Mouse (Mus musculus): Measurements from ENCODE around the gene Coro2b. TPM values are rescaled to one million over a fixed set of nuclear protein-coding genes. Genes with fewer than 3 reads are reported as not detected.

The Coro2b gene
- total RNA-seq (2021), result 10 to 100 TPM; 16.2 to 16.9 TPM

DNA sequence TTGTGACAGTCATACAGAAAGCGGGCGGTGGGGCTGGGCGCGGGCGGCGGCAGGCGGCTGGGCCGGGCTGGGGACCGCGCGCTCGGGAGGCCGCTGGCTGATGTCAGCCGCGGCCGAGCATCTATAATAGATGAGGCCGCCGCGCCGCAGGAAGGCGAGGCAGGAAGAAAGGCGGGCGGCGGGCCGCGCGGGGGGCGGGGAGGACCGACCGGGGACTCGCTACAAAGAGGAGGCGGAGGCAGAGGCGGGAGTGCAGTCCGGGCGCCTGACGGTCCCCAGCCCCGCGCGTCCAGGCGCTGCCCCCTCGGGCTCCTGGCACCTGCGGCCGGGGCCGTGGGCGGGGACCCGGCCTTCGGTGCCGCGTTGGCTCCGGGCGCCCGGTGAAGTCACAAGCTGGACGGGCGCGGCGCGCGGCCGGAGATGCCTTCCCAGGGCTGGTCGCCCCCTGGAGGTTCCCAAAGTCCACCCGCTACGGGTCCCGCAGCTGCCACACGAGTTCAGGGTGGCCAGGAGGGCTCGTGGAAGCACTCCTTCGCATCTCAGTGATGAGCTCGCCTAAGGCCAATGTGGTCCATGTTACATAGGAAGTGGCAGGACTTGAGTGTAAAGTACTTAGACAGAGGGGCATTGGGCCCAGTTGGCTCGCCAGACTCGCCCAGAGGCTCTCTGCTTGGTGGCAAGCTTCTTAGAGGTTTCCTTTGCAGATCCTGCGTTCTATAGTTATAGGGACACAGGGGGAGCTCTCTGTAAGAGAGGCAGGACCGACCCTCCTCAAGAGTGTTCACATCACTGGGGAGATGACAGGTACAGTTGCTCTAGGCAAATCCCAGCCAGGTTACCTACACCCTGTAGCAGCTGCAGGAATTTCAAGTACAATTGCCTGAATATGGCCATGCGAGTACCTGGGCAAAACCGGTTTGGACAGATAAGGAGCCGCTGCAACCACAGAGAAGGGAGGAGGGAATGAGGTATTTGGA, at the start of gene Coro2b:
TSS of gene Coro2b (minus strand) at position 390 of the 977 bp plus-strand sequence.
- DNase-seq, result peak; percentile 79

- no peak for DNase-seq
These were observed 40.7 kb upstream of the Coro2b start for GRCm38 (mm10) chr9:62577558-62577957.

GRCm38 (mm10) chr9:62569121-62569520, 32.3 kb upstream of the Coro2b start:
- DNase-seq, result peak; percentile 76

GRCm38 (mm10) chr9:62567818-62568217, 31.0 kb upstream of the Coro2b start:
- DNase-seq, result no peak

- no peak for DNase-seq
These were observed 25.4 kb upstream of the Coro2b start for GRCm38 (mm10) chr9:62562236-62562635.

DNA sequence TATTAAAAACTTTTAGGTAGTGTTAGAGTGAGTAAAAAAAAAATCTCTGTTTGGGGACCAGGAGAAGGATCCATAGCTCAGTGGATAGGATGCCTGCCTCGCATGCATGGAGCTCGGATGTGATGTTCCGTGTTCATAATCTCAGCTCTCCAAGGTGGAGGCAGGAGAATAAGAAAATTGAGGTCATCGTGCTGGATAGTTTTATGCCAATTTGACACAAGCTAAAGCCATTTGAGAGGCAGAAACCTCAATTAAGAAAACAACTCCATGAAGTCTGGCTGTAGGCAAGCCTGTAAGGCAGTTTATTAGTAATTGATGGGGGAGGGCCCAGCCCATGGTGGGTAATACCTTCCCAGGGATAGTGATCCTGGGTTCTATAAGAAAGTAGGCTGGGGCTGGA, 23.6 kb upstream of the Coro2b start:
- no peak for DNase-seq

DNA sequence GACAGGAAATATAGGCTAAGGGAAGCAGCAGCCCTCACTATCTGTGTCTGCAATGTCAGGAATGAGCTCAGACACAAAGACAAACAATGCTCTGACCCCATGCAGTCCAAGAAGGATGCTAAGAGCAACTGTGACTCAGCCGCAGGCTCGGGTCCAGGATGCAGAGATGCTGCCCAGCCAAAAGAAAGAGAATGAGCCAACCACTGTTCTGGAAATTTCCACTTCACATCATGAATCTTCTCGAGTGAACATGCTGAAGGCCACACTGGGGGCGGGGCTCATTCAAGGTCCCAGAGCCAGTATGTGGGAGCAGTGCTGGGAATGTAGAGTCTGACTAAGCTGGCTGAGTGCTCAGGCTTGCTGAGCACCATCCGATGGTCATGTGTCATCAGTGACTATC, 23.2 kb upstream of the Coro2b start:
- DNase-seq, result peak; percentile 84

DNA sequence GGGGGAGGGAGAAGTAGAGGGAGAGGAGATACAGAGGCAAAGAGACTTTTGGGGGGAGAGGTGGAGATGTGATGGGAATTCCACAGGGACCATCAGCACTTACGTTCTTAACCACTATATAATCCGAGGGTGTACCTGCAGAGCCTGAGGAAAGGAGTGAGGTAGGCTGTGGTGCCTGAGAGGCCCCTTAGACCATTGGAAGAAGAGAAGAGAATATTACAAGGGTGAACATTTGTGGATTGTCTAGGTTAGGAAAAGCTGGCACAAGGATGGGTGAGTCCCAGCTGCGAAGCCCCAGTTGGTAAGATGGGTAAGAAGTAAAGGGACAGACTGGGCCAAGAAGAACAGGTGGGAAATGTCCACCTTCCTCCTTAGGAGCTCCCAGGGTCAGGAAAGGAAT, 22.6 kb upstream of the Coro2b start:
- no peak for DNase-seq

- DNase-seq, result no peak
These were observed 21.2 kb upstream of the Coro2b start for GRCm38 (mm10) chr9:62558058-62558457.

- no peak for DNase-seq
These were observed 19.9 kb upstream of the Coro2b start for GRCm38 (mm10) chr9:62556748-62557147.

- peak; percentile 68 for DNase-seq
These were observed 18.5 kb upstream of the Coro2b start for GRCm38 (mm10) chr9:62555258-62555856.

DNA sequence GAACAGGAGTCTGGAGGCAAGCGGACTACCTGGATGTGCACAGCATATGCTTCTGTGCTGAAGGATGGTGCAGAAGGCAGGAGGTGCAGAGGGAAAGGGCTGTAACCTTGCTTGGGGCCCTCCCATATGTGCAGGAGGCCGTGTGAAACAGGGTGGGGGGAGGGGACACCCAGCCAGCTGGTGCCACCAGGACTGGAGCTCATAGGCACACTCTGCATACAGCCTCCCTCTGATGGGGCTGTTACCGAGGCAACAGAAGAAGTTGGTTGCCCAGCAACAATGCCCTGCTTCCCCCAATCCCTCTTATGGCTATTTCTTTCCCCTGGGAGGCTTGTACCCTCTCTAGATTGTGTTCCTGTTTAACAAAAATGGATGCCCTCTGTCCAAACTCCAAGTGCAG, 17.8 kb upstream of the Coro2b start:
- no peak for DNase-seq

DNA sequence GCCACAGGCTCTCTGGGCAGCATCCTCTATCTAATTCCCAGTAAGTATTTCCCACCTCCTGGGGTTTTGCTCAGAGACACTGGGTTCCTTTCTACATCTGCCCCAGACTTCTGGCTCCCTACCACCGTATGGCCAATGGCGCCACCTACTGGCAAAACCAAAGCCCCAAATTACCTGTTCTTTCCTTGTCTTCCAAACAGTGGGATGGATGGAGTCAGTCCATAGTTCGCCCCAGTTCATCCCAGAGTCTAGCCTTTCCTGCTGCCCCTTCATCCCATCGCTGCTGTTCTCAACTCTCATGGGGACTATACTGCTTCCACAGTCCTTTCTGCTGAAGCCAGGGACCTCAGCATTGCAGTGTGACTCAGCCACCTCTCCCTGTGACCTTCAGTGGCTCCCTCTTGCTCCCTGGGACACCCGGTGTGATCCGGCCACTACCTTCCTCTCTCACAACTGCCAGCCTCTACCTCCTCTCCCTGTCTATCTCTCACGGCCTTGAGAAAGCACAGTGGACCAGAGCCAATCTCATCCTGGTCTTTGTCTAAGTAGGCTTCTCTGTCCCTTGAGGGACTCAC, 16.6 kb upstream of the Coro2b start:
- peak; percentile 87 for DNase-seq

DNA sequence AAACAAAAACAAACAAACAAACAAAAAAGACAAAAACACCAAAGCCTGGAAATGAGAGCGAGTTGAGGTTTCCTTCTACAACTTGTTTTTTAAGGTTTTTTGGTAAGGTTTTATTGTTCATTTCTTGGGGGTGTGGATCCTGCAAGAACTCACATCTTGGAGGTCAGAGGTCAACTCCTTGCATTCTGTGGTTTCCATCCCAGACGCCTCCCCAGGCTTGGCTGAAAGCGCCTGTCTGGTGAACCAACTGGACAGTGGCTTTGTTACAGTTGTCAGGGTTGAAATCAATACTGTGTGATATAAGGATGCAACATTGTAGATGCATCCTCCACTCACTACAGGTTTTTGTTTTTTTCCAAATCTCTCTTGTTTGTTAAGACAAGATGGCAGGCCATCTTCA, 14.7 kb upstream of the Coro2b start:
- no peak for DNase-seq

DNA sequence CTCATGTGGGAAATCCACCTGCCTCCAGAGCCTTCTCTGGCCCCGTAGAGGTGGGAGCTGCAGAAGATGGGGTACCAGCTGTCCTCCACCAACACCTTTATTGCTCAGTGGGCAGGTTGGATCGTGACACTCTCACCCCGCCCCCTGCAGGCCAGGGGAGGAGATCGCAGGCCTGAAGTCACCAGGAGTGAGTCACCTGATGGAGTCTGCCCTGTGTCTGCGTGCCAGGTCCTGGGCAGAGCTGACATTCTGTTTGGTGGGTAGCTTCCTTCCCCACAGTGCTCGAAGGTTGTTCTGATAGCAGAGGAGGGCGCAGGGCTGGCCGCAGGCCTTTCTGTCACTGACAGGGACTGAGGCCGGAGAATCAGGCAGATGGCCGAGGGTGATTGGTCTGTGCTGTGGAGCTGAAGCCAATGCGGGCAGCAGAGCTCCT, 13.8 kb upstream of the Coro2b start:
- peak; percentile 77 for DNase-seq

DNA sequence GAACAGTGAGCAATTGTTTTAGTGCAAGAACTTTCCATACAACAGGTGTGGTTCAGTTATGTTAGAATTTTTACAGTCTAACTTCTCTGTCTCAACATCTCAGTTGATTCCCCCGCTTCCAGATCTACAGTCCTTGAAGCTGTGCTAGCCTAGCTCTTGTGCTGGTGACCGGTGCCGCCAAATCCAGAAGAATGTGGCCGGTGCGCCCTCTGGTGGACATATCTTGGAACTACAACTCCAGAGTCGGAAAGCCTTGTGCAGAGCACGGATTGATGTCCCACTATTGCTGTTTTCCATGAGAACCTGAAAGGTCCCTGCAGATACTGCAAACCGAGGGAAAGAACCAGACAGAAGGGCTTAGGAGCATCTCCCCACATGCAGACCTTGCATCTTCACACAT, 13.0 kb upstream of the Coro2b start:
- peak; percentile 95 for DNase-seq

- no peak for DNase-seq
These were observed 10.6 kb upstream of the Coro2b start for GRCm38 (mm10) chr9:62547476-62547875.

DNA sequence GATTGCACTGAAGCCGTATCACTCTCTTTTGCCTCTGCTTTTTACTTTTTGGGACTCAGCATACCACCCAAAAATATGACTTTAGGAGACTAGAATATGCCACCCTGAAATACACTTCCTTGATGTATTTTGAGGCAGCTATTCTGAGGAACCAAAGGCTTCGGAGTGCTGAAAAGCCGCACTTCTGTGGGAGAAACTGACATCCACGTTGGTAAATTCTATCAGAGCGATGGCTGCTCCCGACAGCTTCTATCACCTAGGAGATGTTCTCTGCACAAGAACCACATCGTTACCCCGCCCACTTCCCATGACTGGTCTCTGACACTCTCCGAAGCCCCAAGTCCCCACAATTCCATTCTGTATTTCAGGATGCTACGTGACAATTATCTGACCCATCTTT, 8.0 kb upstream of the Coro2b start:
- DNase-seq, result no peak

GRCm38 (mm10) chr9:62543878-62544277, 7.0 kb upstream of the Coro2b start:
- DNase-seq, result no peak

- no peak for DNase-seq
These were observed 4.8 kb upstream of the Coro2b start for GRCm38 (mm10) chr9:62541606-62542005.

- DNase-seq, result peak; percentile 39
These were observed 4.3 kb upstream of the Coro2b start for GRCm38 (mm10) chr9:62541182-62541581.

- peak; percentile 45 for DNase-seq
These were observed 3.9 kb upstream of the Coro2b start for GRCm38 (mm10) chr9:62540736-62541135.

- DNase-seq, result no peak
These were observed 3.3 kb upstream of the Coro2b start for GRCm38 (mm10) chr9:62540166-62540565.

Data from heart, postnatal 4 days (tissue).